Mouse (Mus musculus): ENCODE measurements around the gene Mllt1.

Mllt1 gene

DNA sequence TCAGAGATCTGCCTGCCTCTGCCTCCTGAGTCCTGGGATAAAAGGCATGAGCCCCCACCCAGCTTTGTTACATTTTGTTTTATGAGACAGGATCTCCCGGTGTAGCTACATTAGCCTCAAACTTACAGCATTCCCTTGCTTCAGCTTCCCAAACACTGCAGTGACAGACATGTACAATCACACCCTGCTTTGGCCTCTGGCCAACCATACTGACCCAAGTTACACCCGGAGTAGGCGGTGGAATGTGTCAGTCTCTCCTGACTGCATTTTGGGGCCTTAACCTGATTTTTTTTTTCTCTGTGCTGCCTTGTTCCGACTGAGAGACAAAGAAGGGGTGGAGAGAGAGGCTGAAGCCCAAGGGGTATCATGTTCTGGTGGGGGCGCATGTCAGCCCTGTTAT, 50.9 kb downstream of the Mllt1 start:
- DNase-seq (ENCODE audit: extremely low spot score, low spot score): no peak

DNA sequence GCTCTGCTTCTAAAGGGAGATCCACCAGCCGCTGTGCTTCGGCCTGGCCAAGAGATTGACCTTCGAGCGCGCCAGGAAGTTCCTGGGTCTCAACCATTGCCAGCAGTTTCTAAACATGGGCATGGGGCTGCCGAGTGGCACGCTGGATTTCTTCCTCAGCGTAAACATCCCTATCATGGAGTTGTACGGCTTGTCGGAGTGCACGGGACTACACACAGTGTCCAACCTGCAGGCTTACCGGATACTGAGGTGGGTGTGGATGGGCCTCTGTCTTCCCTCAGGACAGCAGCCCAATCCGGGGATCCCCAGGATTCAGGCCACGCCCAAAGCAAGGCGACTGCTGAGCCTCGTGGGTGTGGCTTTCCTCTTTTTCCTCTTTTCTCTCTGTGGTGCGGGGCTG, 51.6 kb downstream of the Mllt1 start:
- no peak for DNase-seq (ENCODE audit: extremely low spot score, low spot score)

DNA sequence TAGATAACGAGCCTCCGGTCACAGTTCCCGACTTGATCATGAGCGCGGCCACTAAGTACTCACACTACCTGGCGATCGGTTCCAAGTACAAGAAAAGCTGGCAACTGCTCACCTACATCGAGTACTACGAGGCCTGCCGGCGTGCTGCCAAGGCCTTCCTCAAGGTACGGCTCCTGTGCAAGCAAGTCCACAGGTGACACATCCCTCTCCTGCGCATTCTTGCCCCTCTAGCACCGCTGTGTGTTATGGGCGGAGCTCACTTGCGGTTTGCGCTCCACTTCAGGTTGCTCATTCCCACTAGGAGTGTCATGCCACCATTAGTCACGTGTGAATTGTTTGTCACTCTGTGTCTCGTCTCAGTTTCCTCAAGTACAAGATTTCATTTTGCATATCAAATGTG, 57.8 kb downstream of the Mllt1 start:
- no peak for DNase-seq (ENCODE audit: extremely low spot score, low spot score)

DNA sequence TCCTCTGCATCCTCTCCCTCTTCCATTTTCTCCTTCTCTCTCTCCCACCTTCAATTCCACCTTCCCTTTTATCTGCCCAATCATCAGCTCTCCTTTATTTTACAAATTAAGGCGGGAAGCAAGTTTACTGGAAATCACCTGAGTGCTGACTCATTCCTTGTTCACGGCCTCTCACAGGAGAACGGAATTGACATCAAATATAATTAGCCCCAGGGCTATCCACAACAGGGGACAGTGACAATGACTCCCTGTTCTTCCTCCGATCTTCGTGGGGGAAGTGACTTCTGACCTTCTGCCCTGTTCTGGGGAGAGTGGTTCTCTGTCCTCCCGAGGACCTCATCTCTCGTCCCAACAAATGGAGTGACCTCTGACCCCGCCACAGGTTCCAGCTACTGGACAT, 58.2 kb downstream of the Mllt1 start:
- no peak for DNase-seq (ENCODE audit: extremely low spot score, low spot score)

DNA sequence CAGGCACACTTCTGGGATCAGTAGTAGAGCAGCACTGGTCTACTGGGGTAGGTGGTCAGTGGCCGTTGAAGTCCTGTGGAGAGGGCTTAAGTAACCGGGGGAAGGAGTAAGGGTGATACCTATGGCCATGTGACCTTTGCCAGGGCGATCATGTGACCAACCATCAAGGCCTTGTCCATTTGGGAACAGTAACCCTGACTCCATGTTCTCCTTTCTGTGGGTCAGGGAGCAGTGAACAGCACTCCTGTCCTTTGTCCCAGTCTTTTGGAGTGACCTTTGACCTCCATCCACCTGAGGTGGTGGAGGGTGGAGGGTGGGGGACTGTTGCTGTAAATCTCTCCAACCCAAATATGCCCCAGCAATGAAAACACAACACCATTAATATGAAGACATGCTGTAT, 58.8 kb downstream of the Mllt1 start:
- no peak for DNase-seq (ENCODE audit: extremely low spot score, low spot score)

DNA sequence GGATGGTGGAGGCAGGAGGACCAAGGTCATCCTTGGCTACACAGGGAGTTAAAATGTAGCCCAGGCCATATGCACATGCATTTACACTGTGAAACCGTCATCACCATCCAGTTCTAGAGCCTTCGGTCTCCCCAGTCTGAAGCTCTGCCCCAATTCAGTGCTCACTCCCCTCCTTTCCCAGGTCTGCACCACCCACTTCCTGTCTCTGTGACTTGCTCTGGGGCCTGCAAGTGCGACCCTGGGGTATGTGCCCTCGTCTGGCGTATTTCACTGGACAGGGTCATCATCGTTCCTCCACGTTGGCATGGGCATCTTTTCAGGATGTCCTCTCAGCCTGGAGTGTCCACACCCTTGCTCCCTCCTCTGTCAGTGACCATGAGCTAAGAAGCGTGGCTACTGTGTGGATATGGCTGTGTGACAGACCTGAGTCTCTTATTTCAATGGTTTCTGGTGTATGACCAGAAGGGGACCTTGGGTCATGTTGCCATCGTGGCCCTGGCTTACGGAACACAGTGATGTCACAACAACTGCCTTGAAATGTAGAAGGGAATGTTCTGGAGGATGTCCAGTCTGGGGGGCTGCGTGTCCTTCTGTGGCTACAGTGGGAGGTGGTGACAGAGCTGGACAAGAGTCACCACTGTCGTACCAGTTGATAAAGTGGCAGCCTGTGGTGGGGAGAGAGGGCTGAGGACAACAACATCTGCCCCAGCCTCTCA, 60.1 kb downstream of the Mllt1 start, which contains the start of gene 1700061G19Rik:
TSS of gene 1700061G19Rik (plus strand) at position 542 of the 716 bp plus-strand sequence.
- DNase-seq (ENCODE audit: extremely low spot score, low spot score): no peak

DNA sequence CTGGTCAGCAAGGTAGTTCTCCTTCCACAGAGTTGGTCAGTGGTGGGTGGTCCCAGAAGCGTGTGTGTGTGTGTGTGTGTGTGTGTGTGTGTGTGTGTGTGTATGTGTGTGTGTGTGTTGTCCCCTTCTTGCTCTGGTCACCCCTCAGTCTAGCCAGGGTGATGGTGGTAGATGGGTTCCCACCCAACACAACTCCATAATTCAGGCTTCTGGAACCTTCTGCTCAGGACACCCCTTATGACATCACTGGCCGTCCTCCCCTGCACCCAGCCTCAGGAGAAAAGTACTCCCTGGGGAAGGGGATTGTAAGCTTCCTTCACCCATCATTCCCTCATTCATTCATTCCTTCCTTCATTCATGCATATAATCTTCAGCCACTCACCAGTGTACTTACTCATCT, 61.0 kb downstream of the Mllt1 start, which contains the start of gene Acsbg2:
TSS of gene Acsbg2 (minus strand) at position 211 of the 400 bp plus-strand sequence.
- DNase-seq (ENCODE audit: extremely low spot score, low spot score): no peak

DNA sequence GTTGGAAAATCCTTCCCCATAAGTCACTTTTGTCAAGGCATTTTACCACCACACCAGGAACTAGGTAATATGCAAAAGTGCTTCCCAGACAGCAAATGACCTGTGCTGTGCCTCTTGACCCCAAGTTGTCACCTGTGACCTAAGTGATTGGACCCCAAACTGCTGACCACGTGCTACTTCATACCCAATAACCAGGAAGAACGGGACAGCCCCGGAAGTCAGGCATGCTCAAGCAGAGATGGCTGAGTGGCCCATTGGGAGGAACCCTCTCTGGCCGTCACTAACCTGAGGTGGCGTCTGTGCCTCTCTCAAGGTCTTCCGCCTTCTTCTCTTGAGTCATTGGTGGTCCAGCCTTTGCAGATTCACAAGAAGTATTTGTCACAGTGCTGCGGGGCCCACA, 62.7 kb downstream of the Mllt1 start:
- no peak for DNase-seq (ENCODE audit: extremely low spot score, low spot score)

DNA sequence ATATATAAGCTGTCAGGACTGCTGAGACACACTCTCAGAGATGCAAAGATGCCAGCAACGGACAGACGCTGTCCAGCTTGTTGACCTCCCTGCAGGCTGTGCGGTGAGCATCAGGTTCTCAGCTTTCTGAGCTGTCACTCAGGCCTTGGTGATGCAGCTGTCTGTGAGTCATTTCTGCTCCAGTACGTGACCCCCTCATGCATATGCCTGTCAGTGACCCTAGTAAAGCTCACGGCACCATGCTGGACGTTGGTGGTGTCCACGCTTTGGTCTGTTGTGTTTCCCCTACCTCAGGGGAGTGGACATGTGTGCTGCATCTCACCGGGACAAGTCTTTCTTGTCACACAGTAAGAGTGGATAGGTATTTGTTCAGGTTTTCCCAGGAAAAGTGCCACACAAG, 63.4 kb downstream of the Mllt1 start:
- DNase-seq (ENCODE audit: extremely low spot score, low spot score): no peak

DNA sequence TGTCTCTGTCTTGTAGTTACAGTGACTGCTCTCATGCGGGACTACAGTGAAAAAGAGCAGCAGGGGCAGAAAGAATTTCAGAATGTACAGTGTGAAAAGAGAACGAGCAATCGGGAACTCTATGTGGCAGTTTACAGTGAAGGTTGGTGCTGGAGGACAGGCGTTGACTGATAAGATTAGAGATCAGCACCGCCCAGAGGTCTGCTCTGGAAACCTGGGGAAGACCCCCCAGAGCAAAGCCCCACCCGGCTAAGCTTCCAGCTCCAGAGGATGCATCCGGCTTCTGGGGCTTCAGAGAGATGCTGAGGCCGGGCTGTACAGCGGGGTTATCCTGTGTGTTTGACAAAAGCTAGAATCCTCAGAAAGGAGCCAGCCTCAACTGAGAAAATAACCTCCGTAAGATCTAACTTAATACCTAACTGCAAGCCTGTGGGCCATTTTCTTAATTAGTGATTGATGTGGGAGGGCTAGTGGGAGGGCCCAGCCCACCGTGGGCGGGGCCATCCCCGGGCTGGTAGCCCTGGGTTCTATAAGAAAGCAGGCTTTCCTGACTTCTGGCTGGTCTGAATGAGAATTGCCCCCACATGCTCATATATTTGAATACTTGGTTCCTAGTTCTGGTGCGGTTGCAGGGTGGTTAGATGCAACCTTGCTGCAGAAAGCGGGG, 64.8 kb downstream of the Mllt1 start:
- DNase-seq (ENCODE audit: extremely low spot score, low spot score): no peak

DNA sequence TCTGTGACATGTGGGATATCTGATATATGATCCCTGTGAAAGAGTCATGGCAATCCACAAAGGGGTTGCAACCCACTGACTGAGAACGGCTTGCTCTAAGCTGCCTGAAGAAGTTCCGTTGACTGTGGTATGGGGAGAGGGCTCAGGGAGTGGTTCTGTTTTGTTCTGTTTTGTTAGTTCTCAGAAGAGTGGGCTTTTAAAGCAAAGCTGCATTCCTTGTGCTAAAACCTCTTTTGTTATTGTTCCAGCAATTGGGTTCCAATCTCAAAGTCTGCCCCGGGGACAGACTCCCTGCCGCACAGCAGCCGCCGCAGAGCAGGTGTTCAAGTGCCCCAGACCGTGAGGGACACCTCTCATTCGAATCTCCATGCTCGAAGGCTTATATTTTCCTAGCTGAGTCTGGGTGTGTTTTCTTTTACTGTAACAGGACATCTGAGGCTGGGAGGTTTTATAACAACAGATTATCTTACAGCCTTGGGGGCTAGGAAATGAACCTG, 65.7 kb downstream of the Mllt1 start:
- DNase-seq (ENCODE audit: extremely low spot score, low spot score): no peak

DNA sequence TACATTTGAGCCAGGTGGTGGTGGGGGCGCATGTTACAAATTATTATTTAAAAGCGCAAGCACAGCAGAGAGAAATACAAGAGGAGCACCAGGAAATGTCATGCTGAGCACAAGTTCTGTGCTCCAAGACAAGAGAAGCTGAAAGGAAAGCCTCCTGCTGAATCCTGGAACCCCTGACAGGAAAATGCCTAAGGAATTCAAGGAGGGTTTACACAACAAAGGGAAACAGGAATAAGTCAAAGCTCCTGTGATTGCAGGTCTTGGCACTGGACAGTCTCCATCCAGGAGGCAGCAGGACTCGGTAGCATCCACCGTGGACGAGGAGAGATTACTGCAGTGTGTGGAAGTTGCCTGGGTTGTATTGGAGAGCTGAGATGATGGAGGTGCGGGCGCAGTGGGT, 69.1 kb downstream of the Mllt1 start:
- no peak for DNase-seq (ENCODE audit: extremely low spot score, low spot score)

DNA sequence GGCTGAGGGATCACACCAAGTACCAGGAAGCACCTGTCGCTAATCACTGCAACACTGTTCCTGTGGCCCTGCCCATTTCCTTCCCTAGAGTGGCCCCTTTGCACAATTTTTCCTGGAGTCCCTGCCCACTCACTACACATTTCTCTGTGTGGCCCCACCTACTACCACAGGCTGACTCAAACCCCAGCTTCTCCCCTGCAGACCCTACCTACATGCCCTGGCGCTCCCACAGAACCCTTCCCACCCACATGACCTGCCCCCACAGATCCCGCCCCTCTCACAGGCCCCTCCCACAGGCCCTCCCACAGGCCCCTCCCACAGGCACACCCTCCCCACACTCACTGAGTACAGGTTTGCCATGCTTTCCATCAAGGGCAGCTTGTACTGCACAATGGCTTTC, 74.0 kb downstream of the Mllt1 start:
- DNase-seq (ENCODE audit: extremely low spot score, low spot score): no peak

DNA sequence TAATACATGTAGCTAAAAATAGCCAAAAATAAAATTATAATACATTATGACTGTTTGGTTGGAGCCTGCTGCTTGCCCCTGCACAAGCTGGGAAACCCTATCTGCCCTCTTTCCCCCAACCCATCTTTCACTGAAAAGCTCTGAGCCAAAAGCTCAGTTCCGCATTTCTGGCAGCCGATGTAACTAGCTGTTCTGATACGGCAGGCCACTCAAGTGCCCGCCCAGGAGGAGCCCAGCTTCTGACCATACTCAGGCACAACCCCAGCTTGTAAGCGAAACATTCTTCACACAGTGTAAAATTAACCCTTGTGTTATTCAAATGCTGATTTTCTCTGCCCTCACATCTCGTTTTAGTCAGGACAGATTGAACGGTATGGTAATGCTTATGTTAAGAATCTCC, 76.3 kb downstream of the Mllt1 start:
- DNase-seq (ENCODE audit: extremely low spot score, low spot score): no peak

DNA sequence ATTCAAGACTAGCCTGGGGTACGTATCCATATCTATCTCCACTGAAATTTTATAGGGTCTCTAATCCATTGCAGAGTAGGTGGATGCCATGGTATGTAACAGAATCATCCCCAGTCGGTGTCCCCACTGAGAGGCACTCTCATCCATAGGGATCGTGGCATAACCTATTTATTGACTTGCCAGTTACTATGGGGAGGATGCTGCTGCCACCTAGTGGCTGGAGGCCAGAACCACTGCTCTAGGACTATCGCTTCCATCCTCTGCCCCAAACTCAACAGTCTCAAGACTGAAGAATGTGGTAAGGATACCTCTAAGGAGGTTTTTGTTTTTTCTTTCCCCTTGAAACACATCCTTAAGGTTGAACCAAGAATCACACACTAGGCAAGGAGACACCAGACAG, 77.0 kb downstream of the Mllt1 start:
- peak; percentile 61 for DNase-seq (ENCODE audit: extremely low spot score, low spot score)

DNA sequence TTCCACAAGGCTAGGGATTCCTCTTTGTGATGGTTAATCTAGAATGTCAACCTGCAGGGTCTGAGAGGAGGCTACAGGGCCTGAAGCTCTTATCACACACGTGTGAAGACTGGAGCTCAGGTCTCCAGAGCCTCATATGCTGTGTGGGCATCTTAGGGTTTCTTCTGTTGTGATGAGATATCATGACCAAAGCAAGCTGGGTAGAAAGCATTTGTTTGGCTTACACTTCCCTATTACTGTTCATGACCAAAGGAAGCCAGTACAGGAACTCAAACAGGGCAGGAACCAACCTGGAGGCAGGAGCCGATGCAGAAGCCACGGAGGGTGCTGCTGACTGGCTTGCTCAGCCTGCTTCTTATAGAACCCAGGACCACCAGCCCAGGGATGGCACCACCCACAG, 79.8 kb downstream of the Mllt1 start:
- DNase-seq (ENCODE audit: extremely low spot score, low spot score): no peak

DNA sequence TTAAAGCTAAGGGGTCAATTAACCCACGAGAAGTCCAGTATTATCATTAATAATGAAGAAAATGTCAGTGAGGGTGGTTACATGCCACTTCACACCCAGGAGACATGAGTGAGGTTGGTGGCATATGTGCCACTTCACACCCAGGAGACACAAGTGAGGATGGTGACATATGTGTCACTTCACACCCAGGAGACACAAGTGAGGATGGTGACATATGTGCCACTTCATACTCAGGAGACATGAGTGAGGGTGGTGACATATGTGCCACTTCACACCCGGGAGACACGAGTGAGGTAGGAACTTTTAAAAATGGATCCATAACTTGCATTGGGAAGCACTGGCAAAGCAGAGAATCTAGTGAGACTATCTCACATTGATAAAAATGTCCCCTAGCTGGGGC, 84.0 kb downstream of the Mllt1 start:
- no peak for DNase-seq (ENCODE audit: extremely low spot score, low spot score)

DNA sequence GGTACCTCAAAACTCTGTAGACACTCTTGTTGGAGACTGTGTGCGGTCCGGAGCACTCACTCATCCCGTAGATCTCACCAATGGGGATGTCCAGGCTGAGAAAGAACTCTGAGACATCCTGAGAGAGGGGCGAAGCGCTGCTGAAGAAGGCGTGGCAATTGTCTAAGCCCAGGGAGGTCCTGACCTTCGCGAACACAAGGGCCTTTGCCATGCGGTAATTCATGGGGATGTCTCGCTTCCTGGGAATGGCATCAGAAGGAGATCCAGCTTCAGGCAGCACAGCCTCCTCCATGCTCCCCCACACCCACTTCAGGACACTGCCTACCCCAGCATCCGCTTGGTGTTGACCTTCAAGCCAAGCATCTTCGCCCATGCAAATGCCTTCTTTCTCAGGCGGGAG, 85.5 kb downstream of the Mllt1 start:
- no peak for DNase-seq (ENCODE audit: extremely low spot score, low spot score)

DNA sequence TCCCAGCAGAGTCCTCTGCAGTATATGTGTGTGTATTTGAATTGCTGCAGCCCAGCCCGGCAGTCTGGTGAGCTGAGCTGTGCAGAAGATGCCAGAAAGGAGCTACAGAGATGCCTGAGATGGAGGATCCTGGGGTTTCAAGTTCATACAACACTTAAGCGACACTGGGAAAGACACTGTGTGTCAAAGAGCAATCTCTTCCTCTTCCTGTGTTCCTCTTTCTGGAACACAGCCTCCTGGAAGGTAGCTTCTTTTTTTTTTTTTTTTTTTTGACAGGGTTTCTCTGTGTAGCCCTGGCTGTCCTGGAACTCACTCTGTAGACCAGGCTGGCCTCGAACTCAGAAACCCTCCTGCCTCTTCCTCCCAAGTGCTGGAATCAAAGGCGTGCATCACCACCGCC, 86.4 kb downstream of the Mllt1 start:
- no peak for DNase-seq (ENCODE audit: extremely low spot score, low spot score)

DNA sequence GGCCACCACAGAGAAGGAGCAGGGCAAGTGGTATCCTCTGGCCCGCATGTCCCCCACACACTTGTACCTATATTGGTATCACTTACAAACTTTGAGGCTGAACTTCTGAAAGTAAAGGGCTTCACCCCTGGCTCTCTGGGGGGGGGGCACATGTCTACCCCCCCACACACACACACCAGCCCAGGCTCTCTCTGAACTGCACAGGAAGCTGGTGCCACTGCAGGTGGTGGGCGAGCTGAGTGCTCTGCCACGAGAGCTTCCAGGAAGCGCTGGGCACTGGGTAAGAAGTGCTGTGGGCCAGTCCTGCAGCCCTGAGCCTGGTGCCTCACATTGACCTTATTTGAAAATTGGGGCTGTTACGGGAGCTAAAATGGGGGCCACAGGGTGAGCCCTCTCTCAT, 91.5 kb downstream of the Mllt1 start:
- no peak for DNase-seq (ENCODE audit: extremely low spot score, low spot score)

Measured in neural tube, embryonic 10.5 days (tissue).